Mouse (Mus musculus): ENCODE data around the gene Leap2. TPM values are rescaled to one million over a fixed set of nuclear protein-coding genes. Genes with fewer than 3 reads are reported as not detected.

The Leap2 gene
- total and polyA plus RNA-seq, 2 experiments = 114 to 140 TPM

- Histone ChIP-seq H3K27me3 (ENCODE audit: control insufficient read depth, insufficient read depth, low read length) (no peaks in the 10 kb centered on the region), H3K27ac (replicated peaks; ENCODE audit: insufficient read depth, low read depth, low read length) (no peak overlapping the region), H3K4me1 (ENCODE audit: control insufficient read depth, insufficient read depth, low read length) (peaks cover 3% of the 10 kb centered on the region; the same call in 1 of the 2 replicates), H3K36me3 (ENCODE audit: control insufficient read depth, insufficient read depth, low read length) (no peaks in the 10 kb centered on the region), H3K79me2 (ENCODE audit: control insufficient read depth, insufficient read depth, low read length) (no peaks in the 10 kb centered on the region), H3K9ac (ENCODE audit: low read depth, low read length) (no peak overlapping the region), H3K4me3 (ENCODE audit: insufficient read depth, low read depth, low read length) (no peak overlapping the region)
- no peak for DNase-seq (ENCODE audit: extremely low read depth, low read depth, low spot score)
- TF ChIP-seq CTCF (IDR thresholded peaks at IDR 0.05; ENCODE audit: low read depth, low read length) (no peak), POLR2A (IDR thresholded peaks at IDR 0.05; ENCODE audit: extremely low read depth, insufficient read depth, low read length) (no peak)
- WGBS = 78% methylated on average over 6 of the region's 6 CpGs
These were observed 13.4 kb upstream of the Leap2 start for GRCm38 (mm10) chr11:53436338-53436737.

DNA sequence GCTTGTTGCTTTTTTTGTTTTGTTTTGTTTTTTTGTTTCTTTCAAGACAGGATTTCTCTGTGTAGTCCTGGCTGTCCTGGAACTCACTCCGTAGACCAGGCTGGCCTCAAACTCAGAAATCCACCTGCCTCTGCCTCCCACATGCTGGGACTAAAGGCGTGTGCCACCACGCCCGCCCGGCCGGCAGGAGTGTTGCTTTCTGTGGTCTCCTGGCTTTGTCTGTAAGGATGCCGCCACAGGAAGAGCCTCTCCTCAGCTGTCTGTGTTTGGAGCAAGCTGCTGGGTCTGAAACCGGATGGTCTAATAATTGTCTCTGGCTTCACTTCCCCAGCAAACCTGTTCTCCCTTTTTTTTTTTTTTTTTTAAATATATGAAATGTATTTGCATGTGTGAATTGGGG lies 12.5 kb upstream of the Leap2 start:
- TF ChIP-seq POLR2A (IDR thresholded peaks at IDR 0.05; ENCODE audit: extremely low read depth, insufficient read depth, low read length) (no peak), CTCF (IDR thresholded peaks at IDR 0.05; ENCODE audit: low read depth, low read length) (no peak)
- Histone ChIP-seq H3K4me1 (ENCODE audit: control insufficient read depth, insufficient read depth, low read length) (peaks cover 3% of the 10 kb centered on the region; the same call in 1 of the 2 replicates), H3K27ac (replicated peaks; ENCODE audit: insufficient read depth, low read depth, low read length) (no peak overlapping the region), H3K79me2 (ENCODE audit: control insufficient read depth, insufficient read depth, low read length) (no peaks in the 10 kb centered on the region), H3K9ac (ENCODE audit: low read depth, low read length) (no peak overlapping the region), H3K4me3 (ENCODE audit: insufficient read depth, low read depth, low read length) (no peak overlapping the region), H3K36me3 (ENCODE audit: control insufficient read depth, insufficient read depth, low read length) (no peaks in the 10 kb centered on the region), H3K27me3 (ENCODE audit: control insufficient read depth, insufficient read depth, low read length) (no peaks in the 10 kb centered on the region)
- no peak for DNase-seq (ENCODE audit: extremely low read depth, low read depth, low spot score)
- WGBS = 92% methylated on average over 8 of the region's 8 CpGs

- TF ChIP-seq CTCF (IDR thresholded peaks at IDR 0.05; ENCODE audit: low read depth, low read length) = no peak
- no peak for TF ChIP-seq POLR2A (IDR thresholded peaks at IDR 0.05; ENCODE audit: extremely low read depth, insufficient read depth, low read length)
- DNase-seq (ENCODE audit: extremely low read depth, low read depth, low spot score) = no peak
- WGBS = 79% methylated on average over 6 of the region's 6 CpGs
- Histone ChIP-seq H3K4me1 (ENCODE audit: control insufficient read depth, insufficient read depth, low read length) (peaks cover 9% of the 10 kb centered on the region; the same call in 1 of the 2 replicates), H3K27me3 (ENCODE audit: control insufficient read depth, insufficient read depth, low read length) (no peaks in the 10 kb centered on the region), H3K9ac (ENCODE audit: low read depth, low read length) (no peak overlapping the region), H3K4me3 (ENCODE audit: insufficient read depth, low read depth, low read length) (no peak overlapping the region), H3K79me2 (ENCODE audit: control insufficient read depth, insufficient read depth, low read length) (peaks cover 4% of the 10 kb centered on the region; the same call in 1 of the 2 replicates), H3K27ac (replicated peaks; ENCODE audit: insufficient read depth, low read depth, low read length) (no peak overlapping the region), H3K36me3 (ENCODE audit: control insufficient read depth, insufficient read depth, low read length) (peaks cover 5% of the 10 kb centered on the region; the same call in 1 of the 2 replicates)
These were observed 10.1 kb upstream of the Leap2 start for GRCm38 (mm10) chr11:53433057-53433456.

- peaks cover 12% of the 10 kb centered on the region for H3K4me1 ChIP-seq (ENCODE audit: control insufficient read depth, insufficient read depth, low read length)
- H3K4me3 ChIP-seq (ENCODE audit: insufficient read depth, low read depth, low read length) = peak overlapping the region; percentile 90
- peaks cover 6% of the 10 kb centered on the region; the same call in 1 of the 2 replicates for H3K36me3 ChIP-seq (ENCODE audit: control insufficient read depth, insufficient read depth, low read length)
- peak; percentile 95 for DNase-seq (ENCODE audit: extremely low read depth, low read depth, low spot score)
- H3K27ac ChIP-seq (replicated peaks; ENCODE audit: insufficient read depth, low read depth, low read length) = peak overlapping the region; percentile 96
- H3K9ac ChIP-seq (ENCODE audit: low read depth, low read length) = peak overlapping the region; percentile 66
- TF ChIP-seq CTCF (IDR thresholded peaks at IDR 0.05; ENCODE audit: low read depth, low read length) (no peak), POLR2A (IDR thresholded peaks at IDR 0.05; ENCODE audit: extremely low read depth, insufficient read depth, low read length) (no peak)
- H3K27me3 ChIP-seq (ENCODE audit: control insufficient read depth, insufficient read depth, low read length) = no peaks in the 10 kb centered on the region
- WGBS = 6% methylated on average over 9 of the region's 9 CpGs
- peaks cover 4% of the 10 kb centered on the region; the same call in 1 of the 2 replicates for H3K79me2 ChIP-seq (ENCODE audit: control insufficient read depth, insufficient read depth, low read length)
These were observed 8.5 kb upstream of the Leap2 start for GRCm38 (mm10) chr11:53431347-53432056.

DNA sequence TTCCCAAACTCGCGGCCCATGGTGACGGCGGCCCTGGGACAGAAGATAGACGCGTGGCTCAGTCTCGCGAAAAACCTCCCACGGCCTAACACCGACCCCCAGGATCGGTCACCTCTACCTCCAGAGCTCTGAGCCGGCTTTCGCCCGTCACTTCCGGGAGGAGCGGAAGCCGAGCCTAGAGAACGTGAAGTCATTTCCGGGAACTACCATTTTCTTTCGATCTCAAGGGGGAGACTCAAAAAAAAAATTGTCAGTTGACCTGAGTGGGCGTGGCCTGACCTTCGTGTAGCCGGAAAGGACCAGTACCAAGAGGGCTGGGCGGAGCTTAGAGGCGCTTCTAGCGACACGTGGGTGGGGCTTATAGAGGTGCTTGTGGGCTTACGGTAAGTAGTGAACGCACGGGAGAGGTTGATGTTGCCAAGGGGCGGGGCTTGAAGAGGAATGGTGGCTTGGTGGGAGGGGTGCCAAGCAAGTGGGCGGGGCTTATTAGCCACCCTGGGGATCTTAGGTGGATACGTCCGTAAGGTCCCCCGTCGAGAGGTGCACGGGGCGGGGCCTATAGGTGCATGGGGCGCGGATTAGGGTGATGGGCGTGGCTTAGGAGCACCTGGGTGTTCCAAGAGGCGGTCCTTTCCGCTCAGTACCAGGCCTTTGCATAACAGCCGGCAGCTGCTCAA lies 7.8 kb upstream of the Leap2 start, which contains the start of the genes Uqcrq and Gdf9:
Gene Uqcrq (minus strand): TSS at position 162 of the 677 bp plus-strand sequence.
Gene Gdf9 (plus strand): TSS at position 354 of the 677 bp plus-strand sequence.
- Histone ChIP-seq H3K4me1 (ENCODE audit: control insufficient read depth, insufficient read depth, low read length) (peaks cover 15% of the 10 kb centered on the region), H3K9ac (ENCODE audit: low read depth, low read length) (peak within 1 kb of the TSS; percentile 97), H3K4me3 (ENCODE audit: insufficient read depth, low read depth, low read length) (peak within 1 kb of the TSS; percentile 90), H3K36me3 (ENCODE audit: control insufficient read depth, insufficient read depth, low read length) (peaks cover 6% of the 10 kb centered on the region; the same call in 1 of the 2 replicates), H3K27me3 (ENCODE audit: control insufficient read depth, insufficient read depth, low read length) (no peaks in the 10 kb centered on the region), H3K27ac (replicated peaks; ENCODE audit: insufficient read depth, low read depth, low read length) (peak within 1 kb of the TSS; percentile 99), H3K79me2 (ENCODE audit: control insufficient read depth, insufficient read depth, low read length) (peaks cover 4% of the 10 kb centered on the region; the same call in 1 of the 2 replicates)
- TF ChIP-seq CTCF (IDR thresholded peaks at IDR 0.05; ENCODE audit: low read depth, low read length) (no peak), POLR2A (IDR thresholded peaks at IDR 0.05; ENCODE audit: extremely low read depth, insufficient read depth, low read length) (peak; percentile 79; the same call in 1 of the 2 replicates)
- under 1% methylated on average over 44 of the region's 44 CpGs for WGBS
- DNase-seq (ENCODE audit: extremely low read depth, low read depth, low spot score) = peak; percentile 100
